Comparison of ENCODE assay signal across 8 mouse cellular contexts in genomic region chr11:70763936-70764808, GRCm38 (mm10). TPM values are rescaled to one million over a fixed set of nuclear protein-coding genes. Genes with fewer than 3 reads are reported as not detected.
DNase-seq lines count a peak whose midpoint lies in the region; ATAC-seq and TF ChIP-seq lines count a peak whose summit lies in the region.

Zfp3 (plus strand) TSS chr11:70764209.

- no peaks in the 10 kb centered on the region for H3K36me3 ChIP-seq in forebrain, embryonic 11.5 days (ENCODE audit: control insufficient read depth, insufficient read depth, low read length)
- H3K36me3 ChIP-seq in heart, embryonic 16.5 days (ENCODE audit: control insufficient read depth, insufficient read depth): peaks cover 8% of the 10 kb centered on the region
- H3K36me3 ChIP-seq in liver, embryonic 15.5 days (replicated peaks): no peaks in the 10 kb centered on the region
- H3K36me3 ChIP-seq in neural tube, embryonic 12.5 days: peaks cover 9% of the 10 kb centered on the region; the same call in 1 of the 2 replicates
- H3K36me3 ChIP-seq in stomach, postnatal 0 days (ENCODE audit: control insufficient read depth, insufficient read depth, low read length): no peaks in the 10 kb centered on the region

- H3K4me1 ChIP-seq in forebrain, embryonic 11.5 days (replicated peaks; ENCODE audit: control insufficient read depth, insufficient read depth, low read length): no peaks in the 10 kb centered on the region
- peaks cover 11% of the 10 kb centered on the region for H3K4me1 ChIP-seq in heart, embryonic 16.5 days (ENCODE audit: control insufficient read depth, insufficient read depth, low read length)
- H3K4me1 ChIP-seq in liver, embryonic 15.5 days (replicated peaks): peaks cover 24% of the 10 kb centered on the region
- peaks cover 5% of the 10 kb centered on the region; the same call in 1 of the 2 replicates for H3K4me1 ChIP-seq in neural tube, embryonic 12.5 days
- peaks cover 2% of the 10 kb centered on the region; the same call in 1 of the 2 replicates for H3K4me1 ChIP-seq in stomach, postnatal 0 days (replicated peaks; ENCODE audit: control insufficient read depth, insufficient read depth)

- H3K4me3 ChIP-seq in forebrain, embryonic 11.5 days (ENCODE audit: low read depth, low read length): peak within 1 kb of the TSS; percentile 82
- H3K4me3 ChIP-seq in heart, embryonic 16.5 days (ENCODE audit: low read length): peak within 1 kb of the TSS; percentile 84
- H3K4me3 ChIP-seq in liver, embryonic 15.5 days (replicated peaks): peak within 1 kb of the TSS; percentile 72
- peak within 1 kb of the TSS; percentile 78 for H3K4me3 ChIP-seq in neural tube, embryonic 12.5 days
- peak within 1 kb of the TSS; percentile 65 for H3K4me3 ChIP-seq in stomach, postnatal 0 days (ENCODE audit: low read depth, low read length)

- H3K27ac ChIP-seq in forebrain, embryonic 11.5 days (ENCODE audit: low read depth, low read length): peak within 1 kb of the TSS; percentile 53
- peak within 1 kb of the TSS; percentile 96 for H3K27ac ChIP-seq in heart, embryonic 16.5 days (ENCODE audit: low read length)
- peak within 1 kb of the TSS; percentile 80 for H3K27ac ChIP-seq in liver, embryonic 15.5 days (replicated peaks)
- 0 out of 2 replicates have a peak within 1 kb of the TSS, but pooled peaks have one; percentile 26 for H3K27ac ChIP-seq in neural tube, embryonic 12.5 days
- peak within 1 kb of the TSS; percentile 61 for H3K27ac ChIP-seq in stomach, postnatal 0 days (replicated peaks)

- no peak for TF ChIP-seq EP300 in stomach, postnatal 0 days (optimal IDR thresholded peaks at IDR 0.05)

- TF ChIP-seq CTCF in stomach, postnatal 0 days (IDR thresholded peaks at IDR 0.05; ENCODE audit: low read depth): 0 out of 2 replicates have a peak, but pooled peaks have one; percentile 6

- DNase-seq in CD8-positive naive resting alpha-beta T cell, adult 2 months (ENCODE audit: low read depth in 2 of 2, low spot score in 2 of 2): peak; percentile 68 to 75
- DNase-seq in c-Kit-positive CD71-positive TER-119-negative erythroid progenitor cells, embryonic 14.5 days (ENCODE audit: low read depth): peak; percentile 43
- DNase-seq in forebrain, embryonic 11.5 days (ENCODE audit: low spot score): peak; percentile 84
- DNase-seq in kidney, postnatal 36 days: peak; percentile 82 to 90
- DNase-seq in stomach, postnatal 0 days (ENCODE audit: low spot score): peak; percentile 87

- WGBS in forebrain, embryonic 11.5 days: under 1% methylated on average over 76 of the region's 78 CpGs
- WGBS in heart, embryonic 16.5 days: under 1% methylated on average over 78 of the region's 78 CpGs
- under 1% methylated on average over 78 of the region's 78 CpGs for WGBS in liver, embryonic 15.5 days (ENCODE audit: insufficient replicate concordance)
- under 1% methylated on average over 78 of the region's 78 CpGs for WGBS in neural tube, embryonic 12.5 days
- under 1% methylated on average over 67 of the region's 78 CpGs for WGBS in stomach, postnatal 0 days

- H3K9ac ChIP-seq in forebrain, embryonic 11.5 days (ENCODE audit: low read length): peak within 1 kb of the TSS; percentile 86
- H3K9ac ChIP-seq in heart, embryonic 16.5 days (ENCODE audit: low read length): peak within 1 kb of the TSS; percentile 93
- peak within 1 kb of the TSS; percentile 69 for H3K9ac ChIP-seq in liver, embryonic 15.5 days
- peak within 1 kb of the TSS; percentile 71 for H3K9ac ChIP-seq in neural tube, embryonic 12.5 days
- peak within 1 kb of the TSS; percentile 77 for H3K9ac ChIP-seq in stomach, postnatal 0 days (ENCODE audit: low read length)

- peak within 1 kb of the TSS; percentile 79 for H3K4me2 ChIP-seq in forebrain, embryonic 11.5 days (ENCODE audit: low read depth, low read length, severe bottlenecking)
- peak within 1 kb of the TSS; percentile 82 for H3K4me2 ChIP-seq in heart, embryonic 16.5 days (ENCODE audit: low read depth, low read length)
- peak within 1 kb of the TSS; percentile 85 for H3K4me2 ChIP-seq in liver, embryonic 15.5 days
- peak within 1 kb of the TSS; percentile 77 for H3K4me2 ChIP-seq in neural tube, embryonic 12.5 days (replicated peaks)
- peak within 1 kb of the TSS; percentile 74 for H3K4me2 ChIP-seq in stomach, postnatal 0 days (replicated peaks; ENCODE audit: low read depth)

- H3K9me3 ChIP-seq in forebrain, embryonic 11.5 days (ENCODE audit: control insufficient read depth, low read length): no peaks in the 10 kb centered on the region
- H3K9me3 ChIP-seq in heart, embryonic 16.5 days (replicated peaks; ENCODE audit: control insufficient read depth, low read length): no peaks in the 10 kb centered on the region
- H3K9me3 ChIP-seq in liver, embryonic 15.5 days (replicated peaks): no peaks in the 10 kb centered on the region
- H3K9me3 ChIP-seq in neural tube, embryonic 12.5 days: no peaks in the 10 kb centered on the region
- no peaks in the 10 kb centered on the region for H3K9me3 ChIP-seq in stomach, postnatal 0 days (ENCODE audit: control insufficient read depth, low read length)

- peak; percentile 67 for ATAC-seq in forebrain, embryonic 11.5 days (replicated peaks; ENCODE audit: low FRiP score)
- peak; percentile 86 for ATAC-seq in heart, embryonic 16.5 days (replicated peaks; ENCODE audit: extremely low read depth, insufficient read depth, low FRiP score)
- peak; percentile 81 for ATAC-seq in liver, embryonic 15.5 days (ENCODE audit: insufficient read depth)
- ATAC-seq in neural tube, embryonic 12.5 days (ENCODE audit: low FRiP score, low read depth): peak; percentile 82
- ATAC-seq in stomach, postnatal 0 days (ENCODE audit: low FRiP score, low TSS enrichment): peak; percentile 89

- H3K27me3 ChIP-seq in forebrain, embryonic 11.5 days (ENCODE audit: control insufficient read depth, insufficient read depth, low read length): no peaks in the 10 kb centered on the region
- H3K27me3 ChIP-seq in heart, embryonic 16.5 days (ENCODE audit: control insufficient read depth, insufficient read depth, low read length): no peaks in the 10 kb centered on the region
- peaks cover 10% of the 10 kb centered on the region for H3K27me3 ChIP-seq in liver, embryonic 15.5 days
- H3K27me3 ChIP-seq in neural tube, embryonic 12.5 days (replicated peaks): no peaks in the 10 kb centered on the region
- no peaks in the 10 kb centered on the region for H3K27me3 ChIP-seq in stomach, postnatal 0 days (ENCODE audit: control insufficient read depth, insufficient read depth, low read length)

RNA-seq across cellular contexts. Expression of gene Zfp3, which starts in this region (rescaled TPM):
- 9.2 and 10.4 TPM in 2 replicates for polyA plus RNA-seq in forebrain, embryonic 11.5 days (2014; fragmentation: Nextera tagmentation; extraction: Ambion mirVana)
- 10.0 and 10.5 TPM in 2 replicates for polyA plus RNA-seq in heart, embryonic 16.5 days (2015; fragmentation: Nextera tagmentation; extraction: Ambion mirVana)
- polyA plus RNA-seq in liver, embryonic 15.5 days (2015; fragmentation: Nextera tagmentation; extraction: Ambion mirVana): 1.4 TPM in 2 replicates
- 10.9 and 12.4 TPM in 2 replicates for polyA plus RNA-seq in neural tube, embryonic 12.5 days (2016; fragmentation: Nextera tagmentation; extraction: Ambion mirVana)
- polyA plus RNA-seq in stomach, postnatal 0 days (2015; fragmentation: Nextera tagmentation; extraction: Ambion mirVana): 3.4 and 3.8 TPM in 2 replicates

Comparison
In these comparisons a context has a peak if more than half of its experiments do, and no peak if none do; other contexts are left out.
1. Peak in every context shown above with its lines: DNase-seq, ATAC-seq, H3K4me3 ChIP-seq and H3K27ac ChIP-seq.
2. H3K27ac ChIP-seq: peak in every context shown above with its lines; median percentile 96 in heart, embryonic 16.5 days; 80 in liver, embryonic 15.5 days; 61 in stomach, postnatal 0 days; 53 in forebrain, embryonic 11.5 days; 26 in neural tube, embryonic 12.5 days.